In genomic region chr5:122639986-122640385, GRCm38 (mm10) we compare ENCODE assay signal across 27 mouse cellular contexts. TPM values are rescaled to one million over a fixed set of nuclear protein-coding genes. Genes with fewer than 3 reads are reported as not detected.
DNase-seq lines count a peak whose midpoint lies in the region; ATAC-seq and TF ChIP-seq lines count a peak whose summit lies in the region.
"Had no signal": no experiment of that assay in that cellular context is flagged by ENCODE, and none has a peak within 500 bp of the region (broad histone marks: within the 10 kb centered on the region; RNA-seq: fewer than 3 reads in every experiment).

No protein-coding gene starts in this region.

- no peak for ATAC-seq in intestine, postnatal 0 days
- no peak for ATAC-seq in intestine, embryonic 15.5 days
- ATAC-seq: forebrain, embryonic 15.5 days had no signal

- TF ChIP-seq EP300 in ES-Bruce4 (IDR thresholded peaks at IDR 0.05; ENCODE audit: insufficient read depth, low read depth, low read length), result no peak

- no peaks in the 10 kb centered on the region for H3K9me3 ChIP-seq in intestine, postnatal 0 days (ENCODE audit: control insufficient read depth)
- H3K9me3 ChIP-seq in intestine, embryonic 15.5 days, result no peaks in the 10 kb centered on the region
- H3K9me3 ChIP-seq in ES-Bruce4 (replicated peaks; ENCODE audit: control insufficient read depth, insufficient read depth, low read length, poor library complexity, severe bottlenecking), result no peaks in the 10 kb centered on the region
- H3K9me3 ChIP-seq: embryonic facial prominence, embryonic 15.5 days; forebrain, embryonic 15.5 days; limb, embryonic 10.5 days; liver, embryonic 13.5 days; neural tube, embryonic 12.5 days had no signal

- H3K27ac ChIP-seq in intestine, postnatal 0 days (ENCODE audit: low read depth, low read length), result no peak overlapping the region
- H3K27ac ChIP-seq in intestine, embryonic 15.5 days, result no peak overlapping the region
- H3K27ac ChIP-seq in ES-Bruce4 (ENCODE audit: insufficient read depth, low read length), result no peak overlapping the region
- H3K27ac ChIP-seq: embryonic facial prominence, embryonic 15.5 days; forebrain, embryonic 15.5 days; heart, adult 2 months; hindbrain, embryonic 14.5 days; layer of hippocampus, adult 2 months; limb, embryonic 10.5 days; liver, embryonic 13.5 days; neural tube, embryonic 12.5 days had no signal

- no peak for DNase-seq in lung, adult 2 months
- no peak for DNase-seq in lung, postnatal 25 days (ENCODE audit: low spot score)
- DNase-seq in induced T-regulatory cell, adult 2 months (ENCODE audit: low read depth), result peak; percentile 34
- DNase-seq in ovary, postnatal 10 days (ENCODE audit: low spot score), result no peak
- DNase-seq: adrenal gland, postnatal 25 days; cerebellum, adult 9-10 months; gastrocnemius, postnatal 36 days; heart, adult 2 months; heart, postnatal 36 days; kidney, adult 11 months; kidney, postnatal 14 days; liver, embryonic 13.5 days; lung, postnatal 36 days; midbrain, embryonic 14.5 days; right cerebral cortex, postnatal 25 days; spleen, adult 18-20 months; thymus, postnatal 14 days had no signal

- H3K27me3 ChIP-seq in intestine, postnatal 0 days (replicated peaks; ENCODE audit: control insufficient read depth, insufficient read depth, low read length), result no peaks in the 10 kb centered on the region
- no peaks in the 10 kb centered on the region for H3K27me3 ChIP-seq in intestine, embryonic 15.5 days (replicated peaks)
- no peaks in the 10 kb centered on the region for H3K27me3 ChIP-seq in ES-Bruce4 (ENCODE audit: control insufficient read depth, insufficient read depth, low read length, poor library complexity, severe bottlenecking)
- H3K27me3 ChIP-seq: embryonic facial prominence, embryonic 15.5 days; forebrain, embryonic 15.5 days; liver, embryonic 13.5 days; neural tube, embryonic 12.5 days had no signal

- no peak for TF ChIP-seq POLR2A in lung, adult 2 months (IDR thresholded peaks at IDR 0.05; ENCODE audit: borderline replicate concordance, extremely low read depth, low read depth, low read length)
- TF ChIP-seq POLR2A in ES-Bruce4 (IDR thresholded peaks at IDR 0.05; ENCODE audit: insufficient read depth, low read length), result no peak

- H3K4me3 ChIP-seq in intestine, postnatal 0 days (ENCODE audit: low read depth, low read length), result no peak overlapping the region
- no peak overlapping the region for H3K4me3 ChIP-seq in intestine, embryonic 15.5 days (replicated peaks)
- no peak overlapping the region for H3K4me3 ChIP-seq in lung, adult 2 months (replicated peaks; ENCODE audit: extremely low read depth, low read depth, low read length)
- H3K4me3 ChIP-seq in ES-Bruce4 (ENCODE audit: low read depth, low read length), result no peak overlapping the region
- H3K4me3 ChIP-seq: embryonic facial prominence, embryonic 15.5 days; forebrain, embryonic 15.5 days; heart, adult 2 months; layer of hippocampus, adult 2 months; limb, embryonic 10.5 days; liver, embryonic 13.5 days; megakaryocyte, embryonic 14.5 days; neural tube, embryonic 12.5 days had no signal

- WGBS in intestine, postnatal 0 days, result 83% methylated on average over 5 of the region's 5 CpGs
- WGBS in intestine, embryonic 15.5 days, result 85% methylated on average over 5 of the region's 5 CpGs
- WGBS in lung, adult 2 months, result 86% methylated on average over 5 of the region's 5 CpGs

- H3K4me2 ChIP-seq in intestine, postnatal 0 days (replicated peaks; ENCODE audit: low read depth), result no peak overlapping the region
- H3K4me2 ChIP-seq in intestine, embryonic 15.5 days (replicated peaks), result no peak overlapping the region
- H3K4me2 ChIP-seq: embryonic facial prominence, embryonic 15.5 days; forebrain, embryonic 15.5 days; hindbrain, embryonic 14.5 days; liver, embryonic 13.5 days; neural tube, embryonic 12.5 days had no signal

- no peak overlapping the region for H3K9ac ChIP-seq in intestine, postnatal 0 days (ENCODE audit: low read depth, low read length)
- no peak overlapping the region for H3K9ac ChIP-seq in intestine, embryonic 15.5 days
- no peak overlapping the region for H3K9ac ChIP-seq in ES-Bruce4 (ENCODE audit: low read depth, poor library complexity, severe bottlenecking)
- H3K9ac ChIP-seq: embryonic facial prominence, embryonic 15.5 days; forebrain, embryonic 15.5 days; hindbrain, embryonic 14.5 days; liver, embryonic 13.5 days; neural tube, embryonic 12.5 days had no signal

- peak; percentile 34 for TF ChIP-seq CTCF in intestine, postnatal 0 days (IDR thresholded peaks at IDR 0.05; ENCODE audit: low read depth)
- peak; percentile 7; the same call in 1 of the 2 replicates for TF ChIP-seq CTCF in lung, adult 2 months (IDR thresholded peaks at IDR 0.05; ENCODE audit: insufficient read depth, low read length)
- peak; percentile 16 for TF ChIP-seq CTCF in ES-Bruce4 (IDR thresholded peaks at IDR 0.05; ENCODE audit: low read depth, low read length)

- H3K36me3 ChIP-seq in intestine, postnatal 0 days (ENCODE audit: control insufficient read depth, insufficient read depth), result no peaks in the 10 kb centered on the region
- H3K36me3 ChIP-seq in intestine, embryonic 15.5 days, result no peaks in the 10 kb centered on the region
- H3K36me3 ChIP-seq in ES-Bruce4 (ENCODE audit: control insufficient read depth, insufficient read depth, low read length, poor library complexity, severe bottlenecking), result no peaks in the 10 kb centered on the region
- H3K36me3 ChIP-seq: embryonic facial prominence, embryonic 15.5 days; forebrain, embryonic 15.5 days; limb, embryonic 10.5 days; liver, embryonic 13.5 days; neural tube, embryonic 12.5 days had no signal

- no peaks in the 10 kb centered on the region for H3K4me1 ChIP-seq in intestine, postnatal 0 days (replicated peaks; ENCODE audit: control insufficient read depth, insufficient read depth, low read length)
- H3K4me1 ChIP-seq in intestine, embryonic 15.5 days (replicated peaks), result 0 out of 2 replicates have a peak, but pooled peaks cover 4% of the 10 kb centered on the region
- H3K4me1 ChIP-seq in lung, adult 2 months (ENCODE audit: control insufficient read depth, insufficient read depth, low read length), result 0 out of 2 replicates have a peak, but pooled peaks cover 2% of the 10 kb centered on the region
- no peaks in the 10 kb centered on the region for H3K4me1 ChIP-seq in ES-Bruce4 (ENCODE audit: control insufficient read depth, insufficient read depth, low read length)
- H3K4me1 ChIP-seq: forebrain, embryonic 15.5 days had no signal

RNA-seq across cellular contexts. Expression of gene P2rx7, which starts 3.7 kb away (rescaled TPM):
- 1.6 and 2.7 TPM in 2 replicates for polyA plus RNA-seq in intestine, postnatal 0 days (2015; fragmentation: Nextera tagmentation; extraction: Ambion mirVana)
- polyA plus RNA-seq in intestine, embryonic 15.5 days (2015; fragmentation: Nextera tagmentation; extraction: Ambion mirVana), result 2.5 and 3.2 TPM in 2 replicates
- 36.5 and 53.2 TPM in 2 replicates for polyA plus RNA-seq in lung, adult 2 months (2012; rRNA removed)
- polyA plus RNA-seq in ES-Bruce4 (2011; ENCODE audit: insufficient read depth, insufficient read length, low read depth, missing spikeins), result 2.7 and 3.5 TPM in 2 replicates
- polyA plus RNA-seq: limb, embryonic 10.5 days had no signal

RNA-seq across cellular contexts. Expression of gene Ift81, which starts 25.7 kb away (rescaled TPM):
- 10.2 and 11.7 TPM in 2 replicates for polyA plus RNA-seq in intestine, postnatal 0 days (2015; fragmentation: Nextera tagmentation; extraction: Ambion mirVana)
- polyA plus RNA-seq in intestine, embryonic 15.5 days (2015; fragmentation: Nextera tagmentation; extraction: Ambion mirVana), result 23.1 and 28.8 TPM in 2 replicates
- 2.6 and 6.7 TPM in 2 replicates for polyA plus RNA-seq in lung, adult 2 months (2012; rRNA removed)
- 31.9 and 36.9 TPM in 2 replicates for polyA plus RNA-seq in ES-Bruce4 (2011; ENCODE audit: insufficient read depth, insufficient read length, low read depth, missing spikeins)
